41 mouse cellular contexts compared by ENCODE assay signal in genomic region chr5:111765671-111766290, GRCm38 (mm10). TPM values are rescaled to one million over a fixed set of nuclear protein-coding genes. Genes with fewer than 3 reads are reported as not detected.
A peak's percentile ranks its signal among the peaks of the same experiment; 100 is the strongest.
DNase-seq lines count a peak whose midpoint lies in the region; TF ChIP-seq lines count a peak whose summit lies in the region.
"Had no signal": no experiment of that assay in that cellular context is flagged by ENCODE, and none has a peak within 500 bp of the region (broad histone marks: within the 10 kb centered on the region; RNA-seq: fewer than 3 reads in every experiment).

No protein-coding gene starts in this region.

- peak; percentile 62 for DNase-seq in heart, adult 11 months
- no peak for DNase-seq in heart, adult 18-20 months
- no peak for DNase-seq in testis, postnatal 10 days (ENCODE audit: low spot score)
- DNase-seq in R1 (ENCODE audit: low read depth, low spot score): peak; percentile 77
- DNase-seq in layer of hippocampus, adult 9-10 months (ENCODE audit: low spot score): no peak
- DNase-seq in frontal cortex, postnatal 10 days (ENCODE audit: low spot score in 2 of 2): no peak
- DNase-seq: adrenal gland, postnatal 14 days; cerebellum, adult 11 months; cerebellum, adult 9-10 months; cerebellum, postnatal 36 days; gastrocnemius, postnatal 36 days; heart, postnatal 10 days; kidney, adult 11 months; kidney, postnatal 14 days; right cerebral cortex, adult 18-20 months; right cerebral cortex, postnatal 4 days; thymus, adult 18-20 months; thymus, postnatal 4 days had no signal

- TF ChIP-seq POLR2A in testis, adult 2 months (IDR thresholded peaks at IDR 0.05; ENCODE audit: control insufficient read depth, low read depth, low read length): no peak

- H3K36me3 ChIP-seq in testis, adult 2 months (ENCODE audit: control insufficient read depth, insufficient read depth, low read length): no peaks in the 10 kb centered on the region
- H3K36me3 ChIP-seq: G1E; heart, embryonic 13.5 days; limb, embryonic 12.5 days; lung, embryonic 15.5 days; neural tube, embryonic 12.5 days had no signal

- peaks cover 6% of the 10 kb centered on the region; the same call in 1 of the 2 replicates for H3K4me1 ChIP-seq in testis, adult 2 months (ENCODE audit: control insufficient read depth, insufficient read depth, low read length)

- TF ChIP-seq CTCF in testis, adult 2 months (IDR thresholded peaks at IDR 0.05; ENCODE audit: control insufficient read depth, insufficient read depth, insufficient replicate concordance, low read depth, low read length): peak; percentile 60; the same call in 1 of the 2 replicates

- no peak overlapping the region for H3K27ac ChIP-seq in testis, adult 2 months (ENCODE audit: control insufficient read depth, insufficient read depth, low read depth, low read length)
- H3K27ac ChIP-seq: heart, embryonic 13.5 days; hindbrain, embryonic 14.5 days; limb, embryonic 12.5 days; lung, embryonic 15.5 days; neural tube, embryonic 12.5 days had no signal

- H3K4me3 ChIP-seq in testis, adult 2 months (ENCODE audit: control insufficient read depth, low read depth, low read length): no peak overlapping the region
- H3K4me3 ChIP-seq: heart, embryonic 13.5 days; limb, embryonic 12.5 days; lung, embryonic 15.5 days; myocyte; neural tube, embryonic 12.5 days had no signal

- no peaks in the 10 kb centered on the region for H3K27me3 ChIP-seq in testis, adult 2 months (ENCODE audit: control insufficient read depth, insufficient read depth, low read length)
- H3K27me3 ChIP-seq: heart, embryonic 13.5 days; lung, embryonic 15.5 days; neural tube, embryonic 12.5 days had no signal

RNA-seq across cellular contexts. Expression of gene Gm26897, which starts 32.1 kb away (rescaled TPM):
- total RNA-seq in heart, adult 18-20 months (2021): not detected
- not detected in 2 replicates for polyA plus RNA-seq in testis, adult 2 months (2012; rRNA removed)
- total RNA-seq: adrenal gland, postnatal 14 days; G1E; gastrocnemius, postnatal 36 days; heart, adult 8-10 months; heart, postnatal 10 days; hematopoietic stem cell, adult 5-6 weeks; layer of hippocampus, postnatal 10 days; left cerebral cortex, adult 18-20 months; left cerebral cortex, postnatal 25 days; liver, adult 2 months; megakaryocyte progenitor cell, adult 5-6 weeks had no signal
- polyA plus RNA-seq: CD4-positive, CD25-positive, alpha-beta regulatory T cell, adult 4 months; embryonic facial prominence, embryonic 11.5 days; G1E; heart, embryonic 13.5 days; hindbrain, embryonic 14.5 days; inflammation-experienced regulatory T-cells, adult 6 months; kidney, embryonic 14.5 days; limb, embryonic 12.5 days; liver, adult 2 months; lung, embryonic 15.5 days; midbrain, embryonic 11.5 days; midbrain, embryonic 16.5 days; myocyte; neural tube, embryonic 12.5 days; spleen, adult 2 months; stomach, embryonic 14.5 days had no signal

Comparison
In these comparisons a context has a peak if more than half of its experiments do, and no peak if none do; other contexts are left out.
1. DNase-seq: peak in heart, adult 11 months (single experiment) and R1 (single experiment); none in heart, adult 18-20 months (0 of 2), testis, postnatal 10 days (single experiment), layer of hippocampus, adult 9-10 months (single experiment) and frontal cortex, postnatal 10 days (0 of 2).